Comparison of ENCODE assay signal across 8 mouse cellular contexts in genomic region chrX:160765389-160766232, GRCm38 (mm10). TPM values are rescaled to one million over a fixed set of nuclear protein-coding genes. Genes with fewer than 3 reads are reported as not detected.
DNase-seq lines count a peak whose midpoint lies in the region; ATAC-seq and TF ChIP-seq lines count a peak whose summit lies in the region.

No protein-coding gene starts in this region.

- H3K27ac ChIP-seq in bone marrow, adult 2 months (ENCODE audit: control insufficient read depth, insufficient read depth, low read depth, low read length, poor library complexity): no peak overlapping the region
- H3K27ac ChIP-seq in embryonic facial prominence, embryonic 14.5 days (replicated peaks; ENCODE audit: low read depth, low read length): 0 out of 2 replicates have a peak overlapping the region, but pooled peaks have one; percentile 63
- H3K27ac ChIP-seq in limb, embryonic 12.5 days: no peak overlapping the region
- no peak overlapping the region for H3K27ac ChIP-seq in midbrain, embryonic 14.5 days (replicated peaks; ENCODE audit: low read depth, low read length)

- H3K36me3 ChIP-seq in embryonic facial prominence, embryonic 14.5 days (ENCODE audit: control insufficient read depth, insufficient read depth, low read length): no peaks in the 10 kb centered on the region
- H3K36me3 ChIP-seq in limb, embryonic 12.5 days: no peaks in the 10 kb centered on the region
- H3K36me3 ChIP-seq in midbrain, embryonic 14.5 days (ENCODE audit: control insufficient read depth, insufficient read depth, low read length): no peaks in the 10 kb centered on the region

- H3K4me2 ChIP-seq in embryonic facial prominence, embryonic 14.5 days (ENCODE audit: low read depth, low read length): peak overlapping the region; percentile 49
- H3K4me2 ChIP-seq in limb, embryonic 12.5 days: peak overlapping the region; percentile 48
- peak overlapping the region; percentile 47 for H3K4me2 ChIP-seq in midbrain, embryonic 14.5 days (ENCODE audit: low read length)

- H3K27me3 ChIP-seq in embryonic facial prominence, embryonic 14.5 days (replicated peaks; ENCODE audit: control insufficient read depth, insufficient read depth, low read length): no peaks in the 10 kb centered on the region; the same call in 1 of the 2 replicates
- H3K27me3 ChIP-seq in limb, embryonic 12.5 days: peaks cover 27% of the 10 kb centered on the region
- no peaks in the 10 kb centered on the region; the same call in 1 of the 2 replicates for H3K27me3 ChIP-seq in midbrain, embryonic 14.5 days (ENCODE audit: control insufficient read depth, insufficient read depth, low read length)

- no peaks in the 10 kb centered on the region for H3K9me3 ChIP-seq in embryonic facial prominence, embryonic 14.5 days (ENCODE audit: control insufficient read depth, low read length)
- H3K9me3 ChIP-seq in limb, embryonic 12.5 days: no peaks in the 10 kb centered on the region
- H3K9me3 ChIP-seq in midbrain, embryonic 14.5 days (ENCODE audit: control insufficient read depth, low read length): no peaks in the 10 kb centered on the region

- peak; percentile 96 for ATAC-seq in embryonic facial prominence, embryonic 14.5 days (ENCODE audit: low read depth)
- peak; percentile 96 for ATAC-seq in limb, embryonic 12.5 days (ENCODE audit: insufficient number of reproducible peaks, insufficient read depth, low FRiP score, low TSS enrichment, low read depth)
- ATAC-seq in midbrain, embryonic 14.5 days (ENCODE audit: low FRiP score, low TSS enrichment): peak; percentile 97

- TF ChIP-seq POLR2A in bone marrow, adult 2 months (IDR thresholded peaks at IDR 0.05; ENCODE audit: borderline replicate concordance, control insufficient read depth, low read depth, low read length): no peak

- TF ChIP-seq CTCF in bone marrow, adult 2 months (IDR thresholded peaks at IDR 0.05; ENCODE audit: control insufficient read depth, insufficient read depth, low read length): no peak

- peak; percentile 87 for DNase-seq in A20 (ENCODE audit: low read depth, low spot score)
- peak; percentile 80 for DNase-seq in embryonic facial prominence, embryonic 14.5 days (ENCODE audit: low spot score)
- peak; percentile 94 for DNase-seq in heart, adult 8-10 months (ENCODE audit: low spot score)
- peak; percentile 89 to 95 for DNase-seq in kidney, adult 8-10 months
- DNase-seq in midbrain, embryonic 14.5 days: peak; percentile 91
- peak; percentile 81 for DNase-seq in spleen, adult 12 weeks (ENCODE audit: low spot score)

- peak overlapping the region; percentile 70 for H3K4me3 ChIP-seq in bone marrow, adult 2 months (replicated peaks; ENCODE audit: control insufficient read depth, low read depth, low read length)
- H3K4me3 ChIP-seq in embryonic facial prominence, embryonic 14.5 days (ENCODE audit: low read depth, low read length): peak overlapping the region; percentile 45
- H3K4me3 ChIP-seq in limb, embryonic 12.5 days (replicated peaks): peak overlapping the region; percentile 45
- peak overlapping the region; percentile 41 for H3K4me3 ChIP-seq in midbrain, embryonic 14.5 days (replicated peaks; ENCODE audit: low read depth, low read length)

- 20% methylated on average over 30 of the region's 30 CpGs for WGBS in bone marrow, adult 2 months
- WGBS in embryonic facial prominence, embryonic 14.5 days: 36% methylated on average over 22 of the region's 30 CpGs
- WGBS in limb, embryonic 12.5 days: 31% methylated on average over 30 of the region's 30 CpGs
- 34% methylated on average over 30 of the region's 30 CpGs for WGBS in midbrain, embryonic 14.5 days

- 0 out of 2 replicates have a peak overlapping the region, but pooled peaks have one; percentile 41 for H3K9ac ChIP-seq in embryonic facial prominence, embryonic 14.5 days (ENCODE audit: low read depth, low read length)
- no peak overlapping the region; the same call in 1 of the 2 replicates for H3K9ac ChIP-seq in limb, embryonic 12.5 days (replicated peaks)
- H3K9ac ChIP-seq in midbrain, embryonic 14.5 days (replicated peaks; ENCODE audit: low read length): no peak overlapping the region

- H3K4me1 ChIP-seq in bone marrow, adult 2 months (ENCODE audit: control insufficient read depth, insufficient read depth, low read length): no peaks in the 10 kb centered on the region; the same call in 1 of the 2 replicates
- no peaks in the 10 kb centered on the region for H3K4me1 ChIP-seq in embryonic facial prominence, embryonic 14.5 days (ENCODE audit: control insufficient read depth, insufficient read depth, low read length)
- no peaks in the 10 kb centered on the region for H3K4me1 ChIP-seq in limb, embryonic 12.5 days (replicated peaks)
- H3K4me1 ChIP-seq in midbrain, embryonic 14.5 days (ENCODE audit: control insufficient read depth, insufficient read depth, low read length): no peaks in the 10 kb centered on the region

RNA-seq across cellular contexts. Expression of gene Rs1, which starts 2.2 kb away (rescaled TPM):
- polyA plus RNA-seq in bone marrow, adult 2 months (2011; ENCODE audit: insufficient read depth, insufficient read length, low replicate concordance, missing spikeins): not detected in 2 replicates
- 0.09 TPM in 1 of 2 replicates, not detected in the other for polyA plus RNA-seq in embryonic facial prominence, embryonic 14.5 days (2014; fragmentation: Nextera tagmentation; extraction: Ambion mirVana)
- under 1 TPM; 0.14 to 0.72 (median 0.23) TPM for total RNA-seq in heart, adult 8-10 months (2022)
- polyA plus RNA-seq in limb, embryonic 12.5 days (2016; fragmentation: Nextera tagmentation; extraction: Ambion mirVana): not detected in 2 replicates
- 0.04 and 0.07 TPM in 2 replicates for polyA plus RNA-seq in midbrain, embryonic 14.5 days (2014; fragmentation: Nextera tagmentation; extraction: Ambion mirVana)

RNA-seq across cellular contexts. Expression of gene Ppef1, which starts 30.0 kb away (rescaled TPM):
- polyA plus RNA-seq in bone marrow, adult 2 months (2011; ENCODE audit: insufficient read depth, insufficient read length, low replicate concordance, missing spikeins): not detected in 2 replicates
- polyA plus RNA-seq in embryonic facial prominence, embryonic 14.5 days (2014; fragmentation: Nextera tagmentation; extraction: Ambion mirVana): 4.5 and 5.6 TPM in 2 replicates
- not detected for total RNA-seq in heart, adult 8-10 months (2022)
- polyA plus RNA-seq in limb, embryonic 12.5 days (2016; fragmentation: Nextera tagmentation; extraction: Ambion mirVana): 0.40 and 0.88 TPM in 2 replicates
- polyA plus RNA-seq in midbrain, embryonic 14.5 days (2014; fragmentation: Nextera tagmentation; extraction: Ambion mirVana): 0.75 and 0.92 TPM in 2 replicates
